Mouse (Mus musculus) regulatory T cell (primary cell): Measurements from ENCODE around the gene Uspl1.
"Not testable (repeated sequence)": the region's sequence is repeated elsewhere in the genome, so short reads cannot be mapped to it uniquely, and the experiment has no call there.

Source experiments
- in situ Hi-C: fragments of 300-600 bp; cut with MboI, MseI; formaldehyde crosslinking; loops from one replicate; pipeline ENCODE4 v1.15.1; 2025; ENCODE audit warnings: high pct_unique_total_duplicates

Uspl1 gene

DNA sequence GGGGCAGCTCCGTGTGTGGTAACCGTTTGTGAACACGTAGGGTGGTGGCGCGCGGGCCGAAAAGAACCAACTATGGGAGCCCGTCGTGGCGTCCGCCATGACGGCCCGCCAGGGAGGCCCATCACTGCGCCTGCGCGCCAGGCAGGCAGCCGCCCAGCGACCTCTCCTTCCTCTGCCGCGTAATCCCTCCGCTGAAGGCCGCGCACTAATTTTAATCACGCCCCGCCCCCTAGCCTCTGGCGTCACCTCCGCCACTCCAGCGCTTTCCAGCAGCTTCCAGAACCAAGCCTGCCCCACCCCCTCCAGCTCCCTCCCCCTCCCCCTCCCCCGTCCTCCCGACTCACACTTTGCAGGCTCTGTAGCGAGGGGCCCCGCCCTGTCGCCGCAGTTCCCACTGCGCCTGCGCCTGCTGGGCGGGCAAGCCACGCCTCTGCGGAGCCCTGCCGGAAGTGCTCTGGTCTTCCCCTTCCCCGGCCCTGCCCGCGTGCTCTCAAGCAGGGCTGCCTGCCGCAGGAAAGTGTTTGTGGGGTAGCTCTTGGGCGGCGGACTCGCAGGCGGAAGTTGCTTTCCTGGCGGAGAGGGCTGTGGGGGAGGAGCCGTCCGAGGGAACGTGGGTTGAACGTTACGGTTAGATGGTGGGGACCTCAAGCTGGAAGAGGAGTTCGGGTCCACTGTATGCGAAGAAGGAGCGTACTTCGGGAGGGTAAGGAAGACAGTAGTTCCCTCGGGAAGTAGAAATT is at the start of gene Uspl1, which contains the start of gene Hmgb1:
Gene Uspl1, plus strand, starts transcription at position 247 of the 740 bp plus-strand sequence.
Gene Hmgb1, minus strand, starts transcription at position 386 of the 740 bp plus-strand sequence.
- in situ Hi-C loops, result loop anchor here (5.0 kb wide), 1 partner anchor 132 kb away; no protein-coding TSS in a partner anchor

DNA sequence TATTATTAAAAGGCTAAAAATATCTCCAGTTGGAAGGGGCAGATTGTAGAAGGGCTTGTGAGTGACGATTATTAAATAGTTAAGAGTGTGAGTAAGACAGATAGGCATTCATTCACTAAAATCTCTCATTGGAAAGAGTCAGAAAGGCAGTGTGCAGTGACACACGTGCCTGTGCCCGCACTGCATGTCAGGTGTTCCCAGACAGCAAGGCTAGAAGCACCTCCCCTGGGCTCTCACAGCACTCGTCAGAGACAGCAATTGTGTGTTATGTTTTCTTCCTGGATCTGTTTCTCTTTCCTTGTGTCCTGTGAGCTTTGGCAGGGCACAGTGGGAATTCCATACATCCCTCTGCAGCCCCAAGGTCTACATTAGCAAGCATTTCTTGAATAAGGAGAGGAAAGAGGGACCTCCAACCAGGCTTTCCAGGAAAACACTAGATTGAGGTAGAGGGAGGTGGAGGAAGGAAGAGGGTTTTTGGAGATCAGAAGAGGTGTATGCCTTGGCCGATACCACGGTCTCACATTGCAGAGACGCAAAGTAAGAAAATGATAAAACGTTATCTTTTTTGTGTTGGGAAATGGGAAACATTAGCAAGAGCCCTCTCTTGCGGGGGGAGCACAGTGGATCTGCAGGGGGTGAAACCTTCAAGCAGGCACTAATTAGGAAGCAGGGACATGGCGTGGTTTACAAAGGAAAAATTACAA is 49.2 kb upstream of the Uspl1 start:
- in situ Hi-C loops, result no loop called here

DNA sequence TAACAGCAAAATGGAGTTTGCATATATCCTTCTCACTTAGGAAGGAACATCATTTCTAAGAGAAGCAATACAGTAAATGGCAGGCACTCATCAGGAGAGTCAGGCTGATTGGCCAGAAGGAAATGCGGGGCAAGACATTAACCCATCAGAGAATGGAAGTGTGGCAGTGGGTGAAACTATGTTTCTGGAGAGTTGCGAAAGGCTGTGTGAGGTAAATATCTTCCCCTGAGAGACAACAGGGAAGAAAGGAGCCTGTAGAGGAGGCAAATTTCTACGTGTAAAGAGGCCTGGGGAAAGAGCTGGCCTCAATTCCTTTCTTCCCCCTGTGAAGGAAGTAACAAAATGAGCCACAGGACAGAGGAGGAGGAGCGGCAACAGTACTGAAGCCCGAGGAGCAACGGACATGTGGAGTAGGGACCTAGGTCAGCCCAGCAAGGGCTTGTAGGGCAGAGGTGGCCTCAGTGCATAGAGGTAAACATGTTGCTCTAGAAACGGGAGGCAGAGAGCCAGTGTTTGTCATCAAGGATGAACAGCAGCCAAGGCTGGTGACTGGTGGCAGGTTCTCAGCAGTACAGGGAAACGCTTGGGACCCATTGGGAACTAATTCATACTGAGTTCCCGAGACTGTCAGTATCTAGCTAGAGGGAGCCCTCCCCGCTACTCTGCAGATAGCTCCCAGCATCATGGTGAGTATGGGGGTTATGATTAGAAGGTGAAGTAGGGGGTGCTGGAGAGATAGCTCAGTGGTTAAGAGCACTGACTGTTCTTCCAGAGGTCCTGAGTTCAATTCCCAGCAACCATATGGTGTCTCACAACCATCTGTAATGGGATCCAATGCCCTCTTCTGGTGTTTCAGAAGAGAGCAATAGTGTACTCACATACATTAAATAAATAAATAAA is 48.4 kb upstream of the Uspl1 start:
- in situ Hi-C loops, result no loop called here

DNA sequence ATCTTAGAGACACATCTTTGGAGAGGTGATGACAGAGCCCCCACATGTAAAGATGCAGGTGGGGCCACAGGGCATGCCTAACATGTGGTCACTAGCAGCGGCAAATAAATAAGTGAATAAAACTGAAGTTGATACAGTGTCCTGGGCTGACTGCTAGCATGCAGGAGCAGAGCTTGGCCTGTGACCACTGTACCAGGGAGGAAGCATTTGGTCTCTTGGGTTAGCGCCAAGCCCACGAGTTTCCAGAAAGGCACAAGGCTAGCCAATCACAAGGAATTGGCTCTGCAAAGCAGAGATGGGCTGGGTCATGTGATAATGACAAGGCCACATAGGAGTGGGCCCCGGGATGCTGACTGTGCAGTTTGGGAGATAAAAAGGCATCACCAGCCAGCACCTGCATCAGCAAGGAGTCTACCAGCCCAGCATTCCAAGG is 47.2 kb upstream of the Uspl1 start:
- in situ Hi-C loops, result no loop called here

DNA sequence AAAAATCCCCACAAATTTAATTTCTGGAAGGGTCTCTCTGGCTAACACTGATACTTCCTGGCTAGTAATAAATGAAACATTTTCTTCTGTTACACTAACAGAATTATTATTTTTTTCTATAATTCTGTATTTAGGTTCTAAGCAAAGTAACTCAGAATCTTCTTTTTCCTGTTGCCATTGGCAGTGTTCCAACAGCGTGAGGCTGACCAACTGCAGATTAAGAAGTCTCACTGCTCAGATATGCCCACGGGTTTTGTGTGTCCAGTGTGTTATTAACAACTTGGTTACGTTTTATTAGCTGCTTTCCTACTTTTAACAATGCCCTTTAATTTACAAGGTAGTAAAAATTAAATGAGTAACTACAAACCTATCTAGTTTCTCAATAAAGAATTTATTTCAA is 46.7 kb upstream of the Uspl1 start:
- in situ Hi-C loops, result no loop called here

DNA sequence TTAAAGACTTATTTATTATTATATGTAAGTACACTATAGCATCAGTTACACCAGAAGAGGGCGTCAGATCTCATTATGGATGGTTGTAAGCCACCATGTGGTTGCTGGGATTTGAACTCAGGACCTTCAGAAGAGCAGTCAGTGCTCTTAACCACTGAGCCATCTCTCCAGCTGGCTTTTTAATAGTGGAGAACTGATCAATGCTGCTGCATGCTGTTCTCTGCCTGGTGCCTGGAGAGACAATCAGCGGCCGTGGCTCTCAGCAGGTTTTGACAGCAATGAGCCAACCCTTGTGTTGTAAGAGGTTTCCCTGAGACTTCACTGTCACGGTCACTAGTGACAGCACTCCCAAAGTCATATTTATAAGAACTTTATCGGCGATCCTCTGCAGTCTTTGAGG is 46.1 kb upstream of the Uspl1 start:
- in situ Hi-C loops, result not testable (repeated sequence)

DNA sequence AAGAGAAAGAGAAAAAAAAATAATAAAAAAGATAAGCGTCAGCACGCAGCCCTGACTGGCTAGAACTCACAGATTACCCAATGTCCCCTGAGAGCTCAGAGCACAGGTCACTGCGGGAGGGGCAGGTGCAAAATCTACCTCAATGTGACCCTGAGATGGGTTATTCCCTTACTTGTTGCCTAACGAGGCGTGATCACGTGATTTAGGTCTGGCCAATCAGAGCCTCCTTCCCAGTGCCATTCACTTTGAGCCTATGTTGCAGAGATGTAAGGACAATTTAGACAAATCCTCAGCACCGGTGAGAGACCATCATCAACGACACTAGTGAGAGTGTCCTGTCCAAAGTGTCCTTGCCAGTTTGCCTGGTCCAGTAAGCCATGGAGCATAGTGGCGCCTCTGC is 43.8 kb upstream of the Uspl1 start:
- in situ Hi-C loops, result no loop called here

DNA sequence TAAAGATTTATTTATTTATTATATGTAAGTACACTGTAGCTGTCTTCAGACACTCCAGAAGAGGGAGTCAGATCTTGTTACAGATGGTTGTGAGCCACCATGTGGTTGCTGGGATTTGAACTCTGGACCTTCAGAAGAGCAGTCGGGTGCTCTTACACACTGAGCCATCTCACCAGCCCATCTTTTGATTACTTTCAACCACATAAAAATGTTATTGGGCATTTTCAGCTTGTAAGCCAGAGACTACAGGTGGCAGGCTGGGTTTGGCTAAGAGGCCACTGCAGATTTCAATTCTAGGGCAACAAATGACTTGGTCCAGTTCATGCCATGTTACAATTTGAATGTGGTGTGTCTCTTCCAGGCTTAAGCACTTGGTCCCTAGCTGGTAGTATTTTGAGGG is 43.0 kb upstream of the Uspl1 start:
- in situ Hi-C loops, result not testable (repeated sequence)

DNA sequence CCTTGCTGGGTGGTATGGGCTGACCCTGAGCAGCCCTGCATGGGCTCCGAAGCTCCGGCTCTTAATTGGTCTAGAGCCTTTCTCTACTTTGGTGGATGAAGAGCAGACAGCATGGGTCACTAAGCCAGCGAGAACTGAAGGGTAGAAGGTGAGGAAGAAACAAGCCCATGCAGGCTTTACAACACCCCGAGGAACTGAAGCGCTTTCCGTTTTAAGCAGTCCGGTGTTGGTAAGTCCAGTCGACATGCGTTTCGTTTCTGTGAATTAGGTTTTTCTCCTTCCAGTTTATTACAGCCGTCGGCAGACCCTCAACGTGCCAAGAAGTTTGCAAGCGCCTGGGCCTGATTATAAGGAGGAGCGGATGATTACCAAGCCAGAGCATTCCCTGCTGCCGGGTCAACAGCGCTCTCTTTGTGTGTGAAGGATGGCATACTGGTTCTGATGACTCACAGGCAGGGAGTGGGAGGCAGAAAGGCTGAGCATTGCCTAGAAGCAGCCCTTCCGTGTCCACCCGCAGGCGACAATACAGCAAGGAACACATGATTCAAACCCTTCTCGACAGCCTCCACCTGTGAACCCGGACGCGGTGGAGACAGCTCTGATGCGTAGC is 40.3 kb upstream of the Uspl1 start:
- in situ Hi-C loops, result no loop called here

DNA sequence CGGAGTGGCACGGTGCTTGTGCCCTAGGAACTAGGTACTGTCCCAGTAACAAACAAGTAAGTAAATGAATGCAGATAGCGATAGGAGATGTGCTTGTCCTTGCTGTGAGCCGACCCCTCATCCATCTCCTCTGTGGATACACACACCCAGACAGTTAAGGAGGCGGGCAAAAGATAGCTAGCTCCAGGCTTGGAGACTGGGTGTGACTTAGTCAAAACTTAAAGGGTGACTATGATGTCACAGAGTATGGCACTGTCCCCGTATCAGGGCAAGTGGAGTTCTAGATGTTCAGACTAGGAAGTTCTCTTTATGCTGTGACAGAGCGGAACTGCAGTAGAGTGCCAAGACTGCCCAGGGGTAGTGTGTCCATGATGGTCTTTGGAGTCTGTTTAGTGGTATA is 37.5 kb upstream of the Uspl1 start:
- in situ Hi-C loops, result no loop called here

DNA sequence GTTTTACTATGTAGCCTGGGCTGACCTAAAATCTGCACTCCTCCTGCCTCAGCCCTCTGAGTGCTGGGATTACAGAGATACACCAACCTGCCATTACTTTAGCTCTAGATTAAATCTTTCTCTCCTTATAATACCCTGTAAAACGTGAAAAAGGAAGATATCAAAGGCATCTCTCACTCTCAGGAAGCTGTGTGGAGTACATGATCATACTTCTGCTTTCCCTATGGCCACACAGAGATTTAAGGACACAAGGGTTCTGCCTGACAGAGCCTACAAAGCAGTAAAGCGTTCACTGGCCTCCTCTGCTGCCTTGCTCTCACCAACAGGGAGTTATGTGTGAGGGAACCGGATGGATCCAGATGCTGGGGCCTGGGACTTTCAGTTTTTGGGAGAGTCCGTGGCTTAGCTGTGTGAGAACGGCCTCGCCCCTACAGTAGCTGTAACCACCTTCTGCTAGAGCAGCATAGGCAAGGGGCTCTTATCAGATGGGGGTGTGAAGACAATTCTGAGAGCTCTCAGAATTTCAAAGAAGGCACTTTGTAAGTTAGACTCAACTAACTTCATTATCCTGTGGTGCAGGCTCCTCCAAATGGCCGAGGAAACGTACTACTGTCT is 36.7 kb upstream of the Uspl1 start:
- in situ Hi-C loops, result no loop called here

DNA sequence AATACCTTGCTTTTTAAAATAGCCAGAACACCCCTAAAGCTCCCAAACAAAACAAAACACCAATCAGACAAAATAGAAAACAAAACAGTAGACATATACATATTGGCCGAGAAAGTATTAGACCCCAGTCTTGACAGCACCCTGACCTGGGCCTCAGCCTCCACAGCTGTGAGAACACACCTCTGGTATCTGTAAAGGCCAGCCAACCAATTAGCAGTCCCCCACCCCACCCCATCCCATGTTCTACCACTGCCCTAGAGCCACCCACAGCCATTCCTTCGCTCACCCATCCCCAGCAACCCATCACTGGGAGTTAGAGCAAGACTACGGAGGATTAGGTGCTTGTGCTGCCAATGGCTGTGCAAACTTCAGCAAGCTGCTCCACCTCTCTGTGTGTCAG is 33.3 kb upstream of the Uspl1 start:
- in situ Hi-C loops, result no loop called here

DNA sequence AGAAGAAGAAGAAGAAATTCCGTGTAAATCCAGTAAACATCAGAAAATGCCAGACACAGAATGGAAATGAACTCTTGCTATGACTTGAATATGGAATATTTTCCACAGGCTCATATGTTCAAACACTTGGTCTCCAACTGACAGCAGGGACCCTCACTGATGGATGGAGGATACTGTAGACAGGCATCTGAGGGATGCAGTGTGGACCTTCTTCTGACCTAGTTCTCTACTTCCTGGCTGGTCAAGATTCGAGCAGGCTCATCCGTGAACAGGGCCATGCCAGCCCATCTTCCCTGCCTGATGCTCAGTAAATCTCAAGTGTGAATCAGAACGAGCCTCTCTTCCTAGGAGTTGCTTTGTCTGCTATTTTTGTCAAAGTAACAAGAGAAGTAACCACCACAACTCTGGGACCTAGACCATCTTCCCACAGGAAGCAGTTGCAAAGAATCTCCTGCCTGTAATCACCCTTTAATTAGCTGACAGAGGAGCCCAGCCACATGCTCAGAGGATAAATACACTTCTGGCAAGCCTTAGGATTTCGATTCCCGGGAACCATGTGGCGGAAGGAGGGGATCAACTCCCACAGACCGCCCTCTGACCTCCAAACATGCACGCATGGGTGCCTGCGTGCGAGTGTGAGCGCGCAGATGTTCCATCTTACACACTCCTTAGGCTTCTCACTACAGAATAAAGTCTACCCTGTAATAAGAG is 31.9 kb upstream of the Uspl1 start:
- in situ Hi-C loops, result no loop called here

DNA sequence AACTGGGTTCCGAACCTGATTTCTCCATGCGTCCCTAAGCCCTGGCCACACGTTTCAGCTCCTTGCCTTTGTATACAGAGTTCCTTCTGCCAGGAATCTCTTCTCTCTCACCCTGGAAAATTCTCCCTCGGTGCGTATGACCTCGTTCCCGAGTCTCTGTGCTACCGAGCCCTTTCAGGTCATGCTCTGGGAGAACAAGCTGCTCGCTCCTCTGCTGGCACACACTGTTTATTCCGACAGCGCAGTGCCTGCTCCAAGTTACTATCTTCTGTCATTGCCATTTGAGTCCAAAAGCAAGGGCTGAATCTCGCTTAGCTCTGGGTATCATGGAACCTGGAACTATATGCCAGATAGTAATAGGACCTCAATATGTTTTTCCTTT is 31.4 kb upstream of the Uspl1 start:
- in situ Hi-C loops, result no loop called here

DNA sequence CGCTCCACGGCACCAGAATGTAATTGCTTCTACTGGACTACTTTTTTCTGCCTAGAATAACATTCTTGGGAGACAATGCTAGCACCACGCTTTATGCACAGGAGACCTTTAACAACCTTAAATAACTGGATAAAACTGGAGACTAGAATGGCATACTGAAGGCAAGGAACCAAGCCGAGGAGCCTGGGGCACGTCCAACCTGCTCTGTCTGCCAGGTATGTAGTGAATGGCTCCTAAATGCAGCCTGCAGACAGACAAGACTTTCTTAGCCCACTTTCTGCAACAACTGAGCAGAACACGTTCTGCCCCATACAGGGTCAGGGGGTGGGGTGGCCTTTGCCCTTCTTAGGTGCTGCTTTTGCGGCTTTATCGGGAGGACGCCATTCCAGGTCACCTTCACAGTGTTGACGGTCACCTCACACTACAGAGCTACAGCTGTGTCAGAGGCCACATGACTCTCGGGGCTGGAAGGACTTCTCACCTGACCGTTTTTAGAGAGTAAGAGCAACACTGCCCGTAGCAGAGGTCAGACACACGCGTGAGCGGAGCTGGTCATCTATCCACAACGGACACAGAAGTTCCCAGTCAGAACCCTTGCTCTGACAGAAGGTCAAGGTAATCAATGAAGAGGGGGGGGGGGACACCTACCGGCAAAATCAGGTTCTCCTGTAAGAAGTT is 27.1 kb upstream of the Uspl1 start:
- in situ Hi-C loops, result no loop called here

DNA sequence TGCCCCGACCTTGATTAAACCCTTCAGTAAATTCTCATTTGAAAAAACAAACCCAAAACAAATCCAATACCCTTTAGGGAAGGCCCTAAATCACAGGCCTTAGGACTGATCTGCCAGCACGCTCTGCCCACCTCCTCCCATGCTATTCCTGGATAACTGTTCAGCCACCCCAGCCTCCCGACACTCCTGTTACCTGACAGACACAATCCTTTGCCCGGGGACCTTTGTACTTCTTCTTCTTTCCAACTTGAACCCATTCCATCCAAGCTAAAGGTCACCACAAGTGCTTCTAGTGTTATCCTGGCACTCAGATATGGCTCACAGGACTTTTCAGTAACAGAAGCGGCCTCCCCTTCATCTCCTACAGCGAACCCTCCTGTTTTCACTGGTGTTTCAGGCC is 25.1 kb upstream of the Uspl1 start:
- in situ Hi-C loops, result no loop called here

DNA sequence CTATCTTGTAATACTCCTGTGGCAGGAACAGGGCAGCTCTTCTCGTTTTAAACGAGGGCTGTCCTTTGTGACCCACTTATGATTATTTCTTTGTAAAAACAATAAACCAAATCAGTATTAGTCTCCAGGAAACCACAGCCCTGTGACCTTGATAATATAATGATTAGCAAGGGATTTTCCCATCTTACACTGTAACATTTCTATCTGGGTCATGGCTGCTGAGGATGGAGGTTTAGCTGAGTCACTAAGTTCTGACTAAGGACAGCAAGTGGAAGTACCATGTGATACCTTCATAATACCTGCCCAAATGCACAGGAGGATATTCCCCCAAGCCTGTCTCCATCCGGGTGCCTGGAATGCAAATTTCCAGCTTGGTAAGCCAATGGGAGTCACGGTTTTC is 23.7 kb upstream of the Uspl1 start:
- in situ Hi-C loops, result no loop called here

DNA sequence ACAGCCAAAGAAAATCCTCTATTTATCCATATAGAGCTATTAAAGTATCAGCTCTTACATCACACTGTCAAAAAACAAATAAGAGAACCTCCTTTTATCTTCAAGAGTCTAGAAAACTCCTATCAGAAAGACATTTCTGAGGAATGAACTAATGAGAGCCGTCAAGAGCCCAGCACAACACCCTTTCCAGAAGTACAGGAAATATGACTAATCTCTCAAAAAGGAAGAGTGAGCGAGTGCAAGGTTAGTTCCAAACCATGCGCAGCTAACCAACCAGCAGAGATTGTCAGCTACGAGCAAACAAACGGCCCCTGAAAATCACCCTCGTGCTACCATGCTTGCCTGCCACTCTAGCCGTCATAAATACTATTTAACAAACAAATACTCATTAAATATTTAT is 21.3 kb upstream of the Uspl1 start:
- in situ Hi-C loops, result no loop called here

DNA sequence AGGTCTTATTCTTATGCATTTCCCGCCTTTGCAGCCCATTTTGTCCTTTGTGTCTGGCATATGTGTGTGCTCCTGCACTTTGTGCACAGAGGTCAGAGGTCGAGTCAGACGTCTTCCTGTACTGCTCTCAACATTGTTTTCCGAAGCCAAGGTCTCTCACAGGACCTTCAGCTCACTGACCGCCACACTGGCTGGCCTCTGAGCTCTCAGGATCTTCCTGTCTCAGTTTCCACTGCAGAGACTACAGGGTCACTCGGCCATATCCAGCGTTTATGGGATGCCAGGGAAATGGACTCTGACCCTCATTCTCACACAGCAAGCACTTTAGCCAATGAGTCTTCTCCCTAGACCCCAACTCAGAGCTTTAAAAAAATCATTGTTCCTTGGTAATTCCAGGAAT is 19.3 kb upstream of the Uspl1 start:
- in situ Hi-C loops, result no loop called here

DNA sequence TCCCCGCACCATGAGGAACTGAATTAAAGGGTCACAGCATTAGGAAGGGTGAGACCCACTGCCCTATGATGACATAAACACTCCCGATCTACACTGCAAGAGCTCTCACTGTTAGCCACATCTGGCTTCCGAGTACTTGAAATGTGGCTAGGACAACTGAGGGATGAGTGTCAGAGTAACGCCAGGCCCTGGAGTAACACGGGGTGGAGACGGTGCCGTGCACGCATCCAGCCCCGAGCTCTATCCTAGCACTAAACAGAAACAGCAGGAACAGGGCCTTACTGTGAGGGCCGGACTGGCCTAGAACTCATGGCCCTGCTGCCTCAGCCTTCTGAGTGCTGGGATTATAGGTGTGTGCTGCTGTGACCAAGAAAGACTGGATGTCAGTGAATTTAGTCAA is 18.1 kb upstream of the Uspl1 start:
- in situ Hi-C loops, result no loop called here
